Mouse (Mus musculus) ES-E14 (cell line): ENCODE measurements around the gene Fam180a. TPM values are rescaled to one million over a fixed set of nuclear protein-coding genes. Genes with fewer than 3 reads are reported as not detected.

ENCODE experiments used
- DNase-seq: peaks from one replicate; pipeline ENCODE4 v3.0.0-alpha.2; 2013; ENCODE audit warnings: low read depth, low spot score
- H3K27ac ChIP-seq: 2 replicates; pipeline ENCODE4 v1.5.1; 2012; ENCODE audit warnings: low read depth, mild to moderate bottlenecking, low read length, moderate library complexity, mixed read lengths; ENCODE audit not compliant: poor library complexity, insufficient read depth, severe bottlenecking
- H3K36me3 ChIP-seq: 2 replicates; pipeline ENCODE4 v1.6.1; 2012; ENCODE audit warnings: mild to moderate bottlenecking, low read length, moderate library complexity, mixed read lengths; ENCODE audit not compliant: control insufficient read depth, poor library complexity, insufficient read depth, severe bottlenecking
- H3K4me1 ChIP-seq, 2 experiments: fragments of 150-350 bp in 1 of 2; sonication (generic) in 1 of 2; 2 replicates each; pipeline ENCODE4 v1.6.1; 2012; ENCODE audit warnings: low read length in 2 of 2, mild to moderate bottlenecking in 1 of 2, mixed read lengths in 1 of 2; ENCODE audit not compliant: control insufficient read depth in 2 of 2, insufficient read depth in 2 of 2, poor library complexity in 1 of 2
- H3K4me3 ChIP-seq, 2 experiments: fragments of 150-350 bp in 1 of 2; sonication (generic) in 1 of 2; 2 replicates each; pipeline ENCODE4 v1.5.1; 2012; ENCODE audit warnings: low read length in 2 of 2, low read depth in 1 of 2, mild to moderate bottlenecking in 1 of 2, mixed read lengths in 1 of 2; ENCODE audit not compliant: insufficient read depth in 1 of 2, poor library complexity in 1 of 2, severe bottlenecking in 1 of 2
- H3K9ac ChIP-seq: 2 replicates; pipeline ENCODE4 v1.6.1; 2012; ENCODE audit warnings: low read depth, mild to moderate bottlenecking, low read length, mixed read lengths; ENCODE audit not compliant: poor library complexity, insufficient read depth, severe bottlenecking
- H3K9me3 ChIP-seq: fragments of 150-350 bp; sonication (generic); 2 replicates; pipeline ENCODE4 v1.6.1; 2012; ENCODE audit warnings: low read depth, mild to moderate bottlenecking, low read length; ENCODE audit not compliant: control insufficient read depth, insufficient read depth
- CHD2 ChIP-seq: IDR thresholded peaks from 2 replicates; pipeline ENCODE4 v1.6.1; 2014; ENCODE audit warnings: mild to moderate bottlenecking, low read depth, low read length, inconsistent platforms
- HCFC1 ChIP-seq: IDR thresholded peaks from 2 replicates; pipeline ENCODE4 v1.6.1; 2012; ENCODE audit warnings: low read length, inconsistent platforms, borderline replicate concordance; ENCODE audit not compliant: insufficient read depth
- MAFK ChIP-seq: IDR thresholded peaks from 2 replicates; pipeline ENCODE4 v1.6.1; 2014; ENCODE audit warnings: mild to moderate bottlenecking, low read depth, low read length, inconsistent platforms; ENCODE audit not compliant: insufficient read depth
- ZC3H11A ChIP-seq: IDR thresholded peaks from 2 replicates; pipeline ENCODE4 v1.6.1; 2012; ENCODE audit warnings: low read depth, mild to moderate bottlenecking, inconsistent platforms, low read length, borderline replicate concordance
- ZNF384 ChIP-seq: IDR thresholded peaks from 2 replicates; pipeline ENCODE4 v1.6.1; 2012; ENCODE audit warnings: low read depth, low read length, inconsistent platforms
- in situ Hi-C, 2 experiments: fragments of 600-800 bp; cut with MboI; formaldehyde crosslinking; loops; one replicate each; pipeline ENCODE4 v1.15.1; 2025; ENCODE audit warnings: low sequenced_read_pairs in 2 of 2, inconsistent platforms in 1 of 2; ENCODE audit not compliant: unreplicated experiment in 2 of 2
- total RNA-seq: library from RNA; depleted of rRNA; stranded (reverse); fragments of 300-350 nt; gene quantifications from 2 replicates; pipeline ENCODE4 v1.2.3, GENCODE M21; 2012

Gene Fam180a
- total RNA-seq, 1 experiment: 0.13 TPM

GRCm38 (mm10) chr6:35297516-35298227 lies 28.3 kb downstream of the Fam180a start:
- Histone ChIP-seq H3K36me3 (no peaks in the 10 kb centered on the region), H3K4me1 (no peaks in the 10 kb centered on the region), H3K4me3 (no peak overlapping the region), H3K9ac (no peak overlapping the region), H3K27ac (no peak overlapping the region), H3K9me3 (no peaks in the 10 kb centered on the region)
- no peak for DNase-seq
- TF ChIP-seq HCFC1 (no peak), ZC3H11A (no peak), CHD2 (no peak), MAFK (no peak), ZNF384 (no peak)
- in situ Hi-C loops: no loop called here

GRCm38 (mm10) chr6:35297001-35297400 lies 28.9 kb downstream of the Fam180a start:
- no peak overlapping the region for H3K27ac ChIP-seq
- TF ChIP-seq MAFK: no peak
- TF ChIP-seq ZNF384: no peak
- TF ChIP-seq CHD2: no peak
- no peak for TF ChIP-seq HCFC1
- in situ Hi-C loops: no loop called here
- H3K9me3 ChIP-seq: no peaks in the 10 kb centered on the region
- no peaks in the 10 kb centered on the region for H3K4me1 ChIP-seq
- no peaks in the 10 kb centered on the region for H3K36me3 ChIP-seq
- DNase-seq: no peak
- no peak overlapping the region for H3K4me3 ChIP-seq
- H3K9ac ChIP-seq: no peak overlapping the region

- no peaks in the 10 kb centered on the region for H3K4me1 ChIP-seq
- no peaks in the 10 kb centered on the region for H3K9me3 ChIP-seq
- no peak overlapping the region for H3K27ac ChIP-seq
- no peak for TF ChIP-seq CHD2
- TF ChIP-seq MAFK: no peak
- TF ChIP-seq ZNF384: no peak
- TF ChIP-seq ZC3H11A: no peak
- no peak for TF ChIP-seq HCFC1
- no peak overlapping the region for H3K4me3 ChIP-seq
- no peaks in the 10 kb centered on the region for H3K36me3 ChIP-seq
- no peak overlapping the region for H3K9ac ChIP-seq
- DNase-seq: no peak
- in situ Hi-C loops: no loop called here
These were observed 31.0 kb downstream of the Fam180a start for GRCm38 (mm10) chr6:35294964-35295363.

- no peaks in the 10 kb centered on the region for H3K9me3 ChIP-seq
- H3K36me3 ChIP-seq: no peaks in the 10 kb centered on the region
- TF ChIP-seq CHD2 (no peak), MAFK (no peak), ZNF384 (no peak), ZC3H11A (no peak), HCFC1 (no peak)
- H3K27ac ChIP-seq: no peak overlapping the region
- in situ Hi-C loops: no loop called here
- no peak overlapping the region for H3K9ac ChIP-seq
- H3K4me1 ChIP-seq: peaks cover 7 to 18% of the 10 kb centered on the region in 2 experiments
- DNase-seq: no peak
- H3K4me3 ChIP-seq: no peak overlapping the region
These were observed 36.3 kb downstream of the Fam180a start for GRCm38 (mm10) chr6:35289676-35290075.

GRCm38 (mm10) chr6:35288920-35289319 lies 37.0 kb downstream of the Fam180a start:
- Histone ChIP-seq H3K4me3 (peak overlapping the region in 1 of 2 experiments; percentile 45; a peak in 1 of 4 replicates), H3K36me3 (no peaks in the 10 kb centered on the region), H3K4me1 (peaks cover 7 to 18% of the 10 kb centered on the region in 2 experiments), H3K9me3 (no peaks in the 10 kb centered on the region), H3K9ac (peak overlapping the region; percentile 21; the same call in 1 of the 2 replicates), H3K27ac (no peak overlapping the region; the same call in 1 of the 2 replicates)
- in situ Hi-C loops: no loop called here
- TF ChIP-seq ZNF384 (no peak), CHD2 (no peak), MAFK (no peak), HCFC1 (no peak), ZC3H11A (no peak)
- DNase-seq: no peak
